Mouse (Mus musculus) bone marrow macrophage, adult 2 months (primary cell): ENCODE measurements at regions not wholly inside any gene's neighbourhood (a gene's known extent, or its start where the extent isn't known, plus 50 kb on each side); places are given as distances from the start of the nearest gene placed in this dataset.

Experiments used
- CTCF ChIP-seq: IDR thresholded peaks from 2 replicates; pipeline ENCODE4 v1.5.1; 2012; ENCODE audit warnings: low read depth, mild to moderate bottlenecking, low read length, moderate library complexity
- POLR2A ChIP-seq: IDR thresholded peaks from 2 replicates; pipeline ENCODE4 v1.6.1; 2012; ENCODE audit warnings: mild to moderate bottlenecking, low read depth, low read length, borderline replicate concordance

DNA sequence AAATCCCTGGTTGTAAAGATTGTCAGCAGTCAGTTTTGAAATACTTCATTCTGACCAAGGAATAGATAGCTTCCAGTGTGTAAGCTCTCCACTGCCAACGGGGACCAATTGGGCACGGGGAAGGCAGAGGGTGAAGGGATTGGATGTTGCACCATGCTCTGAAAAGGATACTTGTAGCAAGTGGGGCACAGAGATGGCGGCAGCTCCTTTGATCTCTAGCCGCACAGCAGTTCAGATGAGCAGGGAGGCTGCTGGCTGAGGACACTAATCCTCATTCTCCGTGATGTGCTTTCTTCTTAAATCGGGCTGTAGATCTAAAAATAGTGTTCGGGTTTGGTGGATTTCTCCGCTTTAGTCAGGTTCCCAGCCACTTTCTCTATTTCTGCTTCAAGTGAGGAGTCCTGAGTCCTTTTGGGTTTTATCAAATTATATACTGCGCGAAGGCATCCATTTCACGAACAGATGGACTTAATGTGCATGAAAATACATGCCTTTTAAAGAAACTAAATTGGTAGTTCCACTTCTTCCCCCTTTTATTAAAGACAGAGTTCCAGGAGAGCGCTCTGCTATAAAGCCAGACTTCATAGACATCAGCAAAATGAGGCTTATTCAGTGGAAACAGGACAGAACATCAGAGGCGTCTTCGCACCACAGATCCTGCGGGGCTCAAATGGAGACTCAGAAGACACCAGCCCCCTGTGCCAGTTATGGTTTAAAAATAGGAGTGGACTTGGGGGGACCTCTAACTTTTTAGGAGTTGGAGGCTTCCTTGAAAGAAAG is 225.1 kb upstream of the Klf4 start:
- TF ChIP-seq POLR2A (no peak), CTCF (no peak)
